Mouse (Mus musculus) adrenal gland, postnatal 10 days (tissue): ENCODE data around the gene Esyt2. TPM values are rescaled to one million over a fixed set of nuclear protein-coding genes. Genes with fewer than 3 reads are reported as not detected.
A peak's percentile ranks its signal among the peaks of the same experiment; 100 is the strongest.
"Not testable (repeated sequence)": the region's sequence is repeated elsewhere in the genome, so short reads cannot be mapped to it uniquely, and the experiment has no call there.

Source experiments
- DNase-seq: peaks from one replicate; pipeline ENCODE4 v3.0.0; 2021; ENCODE audit warnings: mixed read lengths
- long read RNA-seq, 2 experiments: library from polyadenylated mRNA; stranded (forward); transcript quantifications; one replicate each; pipeline ENCODE4 v2.0.0; 2021
- total RNA-seq, 2 experiments: library from RNA; stranded (reverse); gene quantifications; 2 replicates each; pipeline ENCODE4 v1.2.3; 2021

Esyt2 gene
- total RNA-seq: 10 to 100 TPM; 42.2 to 46.8 TPM
- long read RNA-seq, experiment 1, full-length matches to known transcripts: 9 of 25 reads
- long read RNA-seq, experiment 1, partial matches to known transcripts: 9 of 25 reads
- long read RNA-seq, experiment 1, other reads (novel, unspliced or antisense): 7 of 25 reads
- long read RNA-seq, experiment 2, full-length matches to known transcripts: 13 of 16 reads
- long read RNA-seq, experiment 2, partial matches to known transcripts: 1 of 16 reads
- long read RNA-seq, experiment 2, other reads (novel, unspliced or antisense): 2 of 16 reads

DNA sequence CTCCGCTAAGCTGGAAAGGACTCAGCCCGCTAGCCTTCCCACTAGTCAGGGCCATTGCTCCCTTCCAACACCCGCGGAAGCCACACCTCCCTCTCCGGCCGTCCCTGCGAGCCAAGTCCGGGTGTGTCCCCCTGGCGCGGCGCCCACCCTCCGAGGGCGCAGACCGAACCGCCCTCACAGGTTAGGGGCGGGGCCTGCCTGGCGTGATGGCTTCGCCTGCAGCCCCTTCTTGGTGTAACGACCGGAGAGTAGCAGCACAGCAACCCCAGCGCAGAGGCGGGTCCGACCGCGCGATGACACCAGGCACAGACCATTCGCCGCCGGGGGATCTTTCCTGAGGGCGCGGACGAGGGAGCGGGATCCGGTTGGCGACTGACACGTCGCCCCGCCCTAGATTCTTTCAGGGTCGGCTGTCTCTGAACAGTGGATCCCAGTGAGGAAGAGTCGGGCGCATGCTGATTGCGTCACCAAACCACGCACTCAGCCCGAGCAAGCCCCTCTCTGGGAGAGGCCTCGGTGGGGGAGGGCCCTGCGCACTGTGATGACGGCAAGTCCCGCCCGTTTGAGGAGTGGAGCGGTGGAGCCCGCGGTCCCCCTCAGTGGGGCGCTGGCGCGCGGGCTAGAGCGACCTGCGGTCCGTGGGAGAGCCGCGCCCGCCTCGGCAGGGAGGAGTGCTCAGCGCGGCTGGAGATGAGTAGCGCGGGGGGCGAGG lies at the start of gene Esyt2:
Gene Esyt2 (plus strand): TSS at position 544 of the 712 bp plus-strand sequence.
- peak; percentile 100 for DNase-seq

DNA sequence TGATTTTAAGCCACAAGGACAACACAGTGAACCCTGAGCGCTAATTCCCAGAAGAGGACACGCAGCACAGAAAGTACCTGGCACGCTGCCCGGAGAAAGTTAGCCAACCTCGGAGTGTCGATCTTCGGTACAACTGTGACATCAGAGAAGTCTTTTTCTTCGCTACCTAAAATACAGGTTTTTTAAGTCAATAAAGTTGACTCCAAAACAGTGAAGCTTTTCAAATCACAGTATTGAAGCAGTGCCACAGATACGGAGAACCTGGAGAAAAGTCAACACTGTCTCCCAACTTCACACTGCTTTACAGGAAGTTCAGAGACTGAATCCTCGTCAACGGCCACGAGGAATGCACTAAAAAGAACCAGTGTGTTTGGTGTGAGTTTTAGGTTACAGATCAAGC lies 49.4 kb upstream of the Esyt2 start:
- peak; percentile 90 for DNase-seq

DNA sequence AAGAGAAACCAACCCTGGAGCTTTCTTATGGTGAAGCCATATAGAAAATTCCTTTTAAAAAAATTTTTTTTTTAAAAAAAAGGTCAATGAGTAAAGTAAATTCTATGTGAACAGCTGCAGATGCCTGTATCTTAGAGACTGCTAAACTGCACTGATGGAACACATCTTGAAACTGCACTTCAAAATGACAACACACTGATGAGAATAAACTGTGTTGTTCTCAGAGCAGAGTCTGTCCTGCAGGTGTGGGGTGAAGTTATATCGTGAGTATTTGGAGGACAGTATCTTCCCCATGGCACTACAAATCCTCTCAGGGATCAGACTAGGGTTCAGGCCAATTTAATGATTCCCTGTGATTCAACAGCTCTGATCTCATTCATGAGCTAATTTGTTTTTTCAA lies 48.9 kb upstream of the Esyt2 start:
- DNase-seq: no peak

DNA sequence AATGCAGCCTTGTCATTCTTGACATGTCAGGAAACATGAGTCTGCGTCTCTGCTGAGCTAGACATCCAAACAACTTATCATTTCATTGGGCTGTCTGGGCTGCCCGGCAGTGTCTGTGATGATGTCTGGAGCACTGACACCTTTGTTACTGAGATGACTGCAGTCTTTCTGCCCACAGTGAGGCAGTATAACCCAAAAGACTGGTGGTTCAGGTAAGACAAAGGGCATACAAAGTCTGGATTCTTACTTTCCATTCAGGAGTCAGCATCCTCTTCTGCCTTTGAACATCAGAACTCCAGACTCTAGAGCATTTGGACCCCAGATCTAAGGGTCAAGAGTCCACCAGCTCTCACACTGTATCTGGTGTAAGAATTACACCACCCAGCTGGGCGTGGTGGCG lies 45.6 kb upstream of the Esyt2 start:
- DNase-seq: no peak

DNA sequence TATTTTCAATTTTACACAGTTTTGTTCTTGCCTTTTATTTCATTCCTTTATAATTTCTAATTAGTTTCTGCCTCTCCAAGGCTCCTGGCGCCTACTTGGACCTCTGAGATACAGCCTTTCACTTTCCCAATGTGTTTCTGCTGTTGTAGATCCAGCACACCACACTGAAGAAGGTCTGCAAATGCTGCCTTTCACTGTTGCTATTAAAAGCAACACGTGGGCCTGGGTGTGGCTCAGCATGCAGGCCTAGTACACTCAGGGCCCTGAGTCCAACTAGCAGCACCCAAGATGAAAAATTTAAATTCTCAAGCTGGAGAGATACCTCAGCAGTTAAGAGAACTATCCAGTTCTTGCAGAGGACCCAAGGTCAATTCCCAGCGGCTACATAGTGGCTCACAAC lies 44.3 kb upstream of the Esyt2 start:
- DNase-seq: no peak

DNA sequence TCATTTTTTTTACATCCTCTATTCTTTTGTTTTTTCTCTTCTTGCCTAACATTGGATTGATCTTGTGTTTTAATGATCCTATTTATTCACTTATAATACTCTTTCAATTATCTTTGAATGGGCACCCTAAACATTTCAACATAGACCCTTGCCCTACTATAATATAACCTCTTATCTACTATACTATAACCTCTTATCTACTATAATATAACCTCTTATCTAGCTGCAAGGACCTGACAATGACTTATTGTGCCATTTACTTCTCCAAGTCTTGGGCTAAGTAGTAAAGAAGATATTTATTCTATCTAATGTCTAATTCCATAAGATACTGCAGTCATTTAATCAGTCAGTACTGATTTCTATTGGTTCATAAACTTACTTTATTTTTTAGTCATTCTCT lies 42.6 kb upstream of the Esyt2 start:
- no peak for DNase-seq

DNA sequence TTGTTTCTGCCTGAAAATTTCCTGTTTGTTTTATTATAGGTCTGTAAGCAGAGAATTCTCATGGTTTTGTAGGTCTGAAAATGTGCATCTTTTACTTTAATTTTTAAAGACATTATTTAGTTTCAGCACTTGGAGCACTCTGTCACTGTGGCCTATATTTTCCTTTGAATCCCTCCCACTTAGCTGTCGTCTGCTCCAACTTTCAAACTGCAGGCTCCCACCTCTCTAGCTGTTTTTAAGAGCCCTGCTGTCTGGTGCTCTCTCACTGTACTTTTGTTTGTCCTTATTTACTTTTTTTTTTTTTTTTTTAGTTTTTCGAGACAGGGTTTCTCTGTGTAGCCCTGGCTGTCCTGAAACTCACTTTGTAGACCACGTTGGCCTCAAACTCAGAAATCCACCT lies 42.2 kb upstream of the Esyt2 start:
- no peak for DNase-seq

DNA sequence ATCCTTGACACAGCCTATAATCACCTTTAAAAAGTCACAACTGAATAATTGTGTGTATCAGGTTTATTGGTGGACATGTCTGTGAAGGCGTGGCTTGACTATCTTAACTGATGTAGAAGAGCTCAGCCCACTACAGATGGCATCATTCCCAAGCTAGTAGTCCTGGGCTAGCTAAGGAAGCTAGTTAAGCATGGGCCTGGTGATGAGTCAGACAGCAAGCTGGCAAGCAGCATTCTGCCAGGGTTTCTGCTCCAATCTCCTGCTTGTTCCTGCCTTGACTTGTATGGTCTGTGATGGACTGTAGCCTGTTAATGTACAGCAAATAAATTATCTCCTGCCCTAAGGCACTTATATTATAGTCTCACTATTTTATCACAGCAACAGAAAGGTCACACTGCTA lies 36.4 kb upstream of the Esyt2 start:
- no peak for DNase-seq

DNA sequence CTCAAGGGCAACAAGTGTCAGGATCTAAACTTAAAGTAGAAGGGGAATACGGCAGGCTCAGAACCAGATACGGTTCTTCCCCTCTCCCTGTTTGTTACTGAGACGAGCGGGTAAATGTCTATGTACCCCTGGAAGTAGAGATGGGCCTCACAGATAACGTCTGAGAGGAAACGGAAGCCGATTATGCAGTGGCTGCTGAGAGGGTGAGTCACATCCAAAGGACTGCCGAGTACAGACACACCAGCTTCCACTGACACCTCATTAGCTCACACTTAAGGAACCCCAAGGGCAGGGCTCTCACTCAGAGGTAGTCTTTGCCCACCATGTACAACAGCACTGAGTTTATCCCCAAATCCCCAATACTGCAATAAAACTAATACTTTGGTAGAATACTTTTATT lies 26.3 kb upstream of the Esyt2 start:
- DNase-seq: no peak

DNA sequence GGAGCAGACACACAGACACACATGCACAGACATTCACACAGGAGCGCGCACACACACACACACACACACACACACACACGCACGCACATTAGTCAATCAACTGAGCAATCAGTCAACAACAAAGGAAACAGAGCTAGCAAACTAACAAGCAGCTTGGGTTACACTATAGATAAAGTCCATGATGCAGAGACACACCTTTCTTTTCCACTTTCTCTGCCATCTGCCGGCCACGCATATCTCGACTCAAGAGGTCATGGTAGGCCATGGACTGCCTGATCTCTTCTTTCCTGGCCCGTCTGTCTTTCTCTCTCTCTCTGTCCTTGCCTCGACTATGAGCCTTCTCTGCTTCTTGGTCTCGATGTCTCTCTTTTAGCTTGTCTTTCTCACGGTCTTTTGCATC lies 25.4 kb upstream of the Esyt2 start:
- no peak for DNase-seq

DNA sequence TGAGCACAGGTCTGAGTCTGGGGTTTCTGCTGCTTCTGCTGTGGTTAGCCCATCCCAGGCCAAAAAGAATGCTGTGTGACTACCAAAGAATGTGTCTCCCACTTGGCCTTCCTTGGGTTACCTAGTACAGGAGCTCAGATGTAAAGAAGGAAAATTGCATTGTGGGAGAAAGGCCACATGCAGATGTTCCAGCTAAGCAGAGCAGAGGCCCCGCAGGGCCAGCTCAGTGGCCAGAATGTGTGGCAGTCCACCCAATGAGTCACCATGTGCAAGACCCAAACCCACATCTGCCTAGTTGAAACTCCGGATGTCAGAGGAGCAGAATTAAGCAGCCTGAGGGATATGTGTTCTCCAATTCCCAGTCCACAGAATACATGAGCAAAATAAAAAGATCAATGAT lies 22.7 kb upstream of the Esyt2 start:
- no peak for DNase-seq

DNA sequence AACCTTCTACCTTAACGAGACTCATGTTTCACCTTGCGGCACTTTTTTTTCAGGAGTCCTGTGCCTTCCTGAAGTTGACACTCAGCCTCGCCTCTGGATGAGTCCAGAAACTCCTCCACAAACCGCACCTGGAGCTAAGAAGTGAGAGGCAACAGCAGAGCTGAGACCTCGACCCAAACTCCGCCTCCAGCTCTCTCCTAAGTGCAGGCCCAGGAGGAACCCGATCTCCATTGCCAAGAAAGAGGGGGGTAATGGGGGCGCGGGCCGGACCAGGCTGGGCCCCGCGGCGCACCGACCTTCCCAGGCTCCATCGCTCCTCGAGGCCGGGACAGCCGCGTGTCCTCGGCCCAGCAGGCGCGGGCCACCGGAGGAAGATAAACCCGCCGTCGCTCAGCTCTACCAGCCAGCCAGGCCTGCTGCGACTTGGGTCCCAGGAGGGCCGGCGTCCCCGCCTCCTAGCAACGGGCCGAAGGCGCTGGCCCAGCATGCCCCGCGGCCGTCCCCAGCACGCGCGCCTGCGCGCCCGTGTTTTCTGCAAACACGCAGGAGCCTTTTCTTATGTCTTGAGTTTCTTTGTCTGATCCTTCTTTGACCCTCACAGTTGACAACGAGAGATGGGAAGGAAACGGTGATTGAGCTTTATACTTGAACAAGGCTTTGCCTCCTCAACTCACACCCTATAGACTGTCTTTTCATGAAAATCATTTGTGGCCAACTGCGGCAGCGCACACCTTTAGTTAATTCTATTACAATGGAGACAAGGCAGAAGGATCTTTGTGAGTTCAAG lies 18.2 kb upstream of the Esyt2 start, which contains the start of gene Wdr60:
Gene Wdr60 (minus strand): TSS at position 468 of the 787 bp plus-strand sequence.
- peak; percentile 94 for DNase-seq

DNA sequence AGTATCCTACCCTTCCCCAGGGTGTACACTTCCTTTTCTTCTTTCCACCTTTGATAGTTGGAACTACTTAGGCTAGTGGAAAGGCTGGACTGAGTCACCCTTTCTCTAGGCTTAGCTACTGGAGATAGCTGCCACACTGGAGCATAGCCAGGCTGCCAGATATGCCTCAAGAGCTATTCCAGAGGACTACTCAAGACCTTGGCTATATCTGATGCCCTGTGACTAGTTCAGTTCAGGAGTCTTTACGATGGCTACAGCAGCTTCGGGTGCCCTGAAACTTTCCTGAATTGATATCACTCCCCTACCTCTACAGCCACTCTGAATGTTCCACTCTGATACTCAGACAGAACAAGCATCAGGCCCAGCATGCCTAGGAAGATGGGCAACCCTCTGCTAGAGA lies 16.2 kb upstream of the Esyt2 start:
- no peak for DNase-seq

DNA sequence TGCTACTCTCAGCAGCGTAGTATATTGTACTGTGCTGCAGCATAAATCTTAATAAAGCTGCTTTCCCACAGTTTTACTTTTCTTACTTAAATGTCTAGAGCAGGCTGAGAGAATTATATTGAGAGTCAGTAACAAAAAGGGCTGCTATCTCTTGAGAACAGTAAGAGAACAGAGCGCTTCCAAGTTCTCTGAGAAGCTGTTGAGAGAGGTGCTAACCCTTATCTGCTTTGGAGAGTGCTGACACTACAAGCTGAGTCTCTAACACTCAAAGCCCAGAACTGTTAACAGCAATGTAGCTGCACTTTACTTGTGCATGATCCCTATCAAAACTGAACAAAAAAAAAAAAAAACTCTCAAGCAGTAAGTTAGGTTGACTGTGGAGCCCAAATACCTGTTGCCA lies 15.7 kb upstream of the Esyt2 start:
- DNase-seq: no peak

DNA sequence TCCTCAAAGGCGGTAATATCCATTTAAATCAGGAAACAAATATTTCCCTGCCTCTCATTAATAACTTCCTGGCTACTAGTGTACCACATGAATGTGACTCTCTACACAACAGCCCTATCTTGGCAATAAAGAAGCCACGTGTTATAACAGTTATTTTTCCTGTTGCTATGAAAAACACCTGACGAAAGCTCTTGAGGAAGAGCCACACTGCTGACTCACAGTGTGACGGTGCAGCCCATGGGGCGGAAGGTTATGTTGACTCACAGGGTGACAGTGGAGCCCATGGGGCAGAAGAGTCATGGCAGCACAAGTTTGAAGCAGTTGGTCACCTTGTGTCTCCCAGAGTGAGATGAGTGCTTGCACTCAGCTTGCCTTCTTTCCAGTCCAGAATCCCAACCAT lies 11.5 kb upstream of the Esyt2 start:
- DNase-seq: no peak

DNA sequence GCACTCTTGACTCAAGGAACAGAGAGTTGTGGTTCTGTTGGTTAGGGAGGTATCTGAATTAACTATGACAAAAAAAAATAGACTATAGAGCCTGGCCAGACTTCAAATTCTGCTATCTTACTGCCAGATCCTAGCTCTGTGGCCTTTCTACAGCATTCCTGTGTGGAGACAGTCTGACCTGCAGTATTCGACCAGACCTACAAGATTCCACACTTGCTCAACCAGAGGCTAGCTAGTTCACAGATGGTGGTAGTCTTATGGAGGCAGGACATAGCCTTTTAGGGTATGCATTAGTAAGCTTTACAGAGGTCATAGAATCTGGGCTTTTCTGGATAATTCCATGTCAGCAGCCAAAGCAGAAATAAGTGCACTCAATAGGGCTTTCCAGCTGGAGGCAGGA lies 10.5 kb upstream of the Esyt2 start:
- no peak for DNase-seq

DNA sequence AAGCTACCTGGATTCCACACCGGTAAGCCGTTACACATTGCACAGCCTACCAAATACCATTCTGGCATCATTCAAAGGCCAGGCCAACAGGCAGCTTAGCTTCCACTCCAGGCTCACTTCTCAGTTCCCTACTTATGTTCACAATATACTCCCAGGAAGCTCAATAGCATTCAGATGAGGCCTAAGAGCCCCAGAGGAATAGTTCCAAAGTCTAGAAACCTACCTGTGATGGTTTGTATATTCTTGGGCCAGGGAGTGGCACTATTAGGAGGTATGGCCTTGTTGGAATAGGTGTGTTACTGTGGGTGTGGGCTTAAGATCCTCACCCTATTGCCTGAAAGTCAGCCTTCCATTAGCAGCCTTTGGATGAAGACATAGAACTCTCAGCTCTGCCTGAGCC lies 9.9 kb upstream of the Esyt2 start:
- no peak for DNase-seq

DNA sequence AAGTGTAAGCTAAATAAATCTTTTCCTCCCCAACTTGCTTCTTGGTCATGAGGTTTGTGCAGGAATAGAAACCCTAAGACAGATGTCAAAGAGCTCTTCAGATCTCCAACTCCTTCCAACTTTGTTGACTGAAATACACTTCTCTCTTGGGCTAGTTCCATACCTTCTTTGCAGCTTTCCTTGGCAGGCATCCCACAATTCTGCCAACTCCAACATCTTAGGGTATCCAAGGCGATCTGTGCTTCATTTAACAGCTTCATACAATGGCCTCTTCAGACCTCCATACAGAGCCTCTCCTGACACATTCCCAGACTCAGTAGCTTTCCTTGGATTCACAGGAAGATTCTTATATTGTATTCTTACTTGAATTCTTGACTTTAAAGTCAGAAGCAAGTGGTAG lies 7.3 kb upstream of the Esyt2 start:
- no peak for DNase-seq

DNA sequence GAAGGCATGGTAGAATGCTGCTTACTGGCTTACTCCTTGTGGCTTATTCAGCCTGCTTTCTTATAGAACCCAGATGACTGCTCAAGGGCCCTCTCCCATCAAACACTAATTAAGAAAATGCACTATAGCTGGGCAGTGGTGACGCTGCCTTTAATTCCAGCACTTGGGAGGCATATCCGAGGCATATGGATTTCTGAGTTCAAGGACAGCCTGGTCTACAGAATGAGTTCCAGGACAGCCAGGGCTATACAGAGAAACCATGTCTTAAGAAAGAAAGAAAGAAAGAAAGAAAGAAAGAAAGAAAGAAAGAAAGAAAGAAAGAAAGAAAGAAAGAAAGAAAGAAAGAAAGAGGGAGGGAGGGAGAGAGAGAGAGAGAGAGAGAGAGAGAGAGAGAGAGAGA lies 5.9 kb upstream of the Esyt2 start, which contains the start of gene Gm11027:
Gene Gm11027 (plus strand): TSS at position 301 of the 400 bp plus-strand sequence.
- DNase-seq: not testable (repeated sequence)

DNA sequence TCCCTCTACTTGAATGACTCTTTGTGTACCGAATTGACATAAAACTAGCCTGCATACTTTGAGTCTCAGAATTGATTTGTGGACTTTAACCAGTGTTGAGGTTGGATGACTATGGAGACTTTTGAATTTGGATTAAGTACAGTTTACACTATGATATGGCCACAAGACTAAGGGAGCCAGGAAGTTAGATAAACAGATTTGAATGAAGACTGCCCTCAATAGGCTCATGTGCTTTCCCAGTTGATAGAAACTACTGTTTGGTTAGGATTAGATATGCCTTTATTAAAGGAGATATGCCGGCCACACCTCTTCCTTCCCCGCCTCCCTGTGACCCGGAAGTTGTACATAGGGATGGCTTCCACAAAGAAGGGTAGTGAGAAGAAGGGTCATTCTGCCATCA lies 5.4 kb upstream of the Esyt2 start:
- DNase-seq: no peak

DNA sequence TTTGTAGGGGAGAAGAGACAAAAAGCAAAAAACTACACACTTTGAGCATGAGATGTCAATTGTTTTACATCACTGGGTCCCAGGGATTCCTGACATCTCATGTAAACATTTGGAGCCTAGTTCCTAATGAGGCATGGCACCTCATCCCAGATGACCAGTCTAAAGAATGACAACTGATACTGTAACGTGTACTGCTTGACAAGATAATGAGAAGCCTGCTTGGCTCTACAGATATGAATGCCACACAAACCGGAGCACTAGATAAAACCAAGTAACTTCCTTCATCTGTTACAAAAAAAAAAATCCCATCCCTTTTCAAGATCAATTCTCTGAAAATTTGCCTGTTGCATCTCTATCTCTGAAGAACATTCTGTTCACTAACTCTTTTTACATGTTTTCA lies 4.0 kb upstream of the Esyt2 start:
- no peak for DNase-seq

DNA sequence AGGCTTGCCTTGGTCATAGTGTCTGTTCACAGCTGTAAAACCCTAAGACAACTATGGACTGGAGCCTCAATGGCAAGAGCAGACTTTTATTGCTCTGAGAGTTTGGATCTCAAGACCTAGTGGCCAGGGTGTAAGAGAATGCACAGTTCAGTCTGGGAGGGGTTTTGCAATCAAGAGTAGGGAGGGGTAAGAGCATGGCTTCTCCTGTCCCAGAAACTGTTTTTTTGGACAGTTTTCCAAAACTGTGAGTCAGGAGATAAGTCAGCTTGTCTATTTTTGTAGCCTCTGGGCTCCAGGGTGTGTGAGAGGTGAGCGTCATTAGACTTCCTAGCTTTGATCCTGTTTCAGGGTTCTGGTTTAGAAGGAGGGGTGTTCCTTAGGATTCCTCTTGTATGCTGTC lies 2.5 kb upstream of the Esyt2 start:
- no peak for DNase-seq

DNA sequence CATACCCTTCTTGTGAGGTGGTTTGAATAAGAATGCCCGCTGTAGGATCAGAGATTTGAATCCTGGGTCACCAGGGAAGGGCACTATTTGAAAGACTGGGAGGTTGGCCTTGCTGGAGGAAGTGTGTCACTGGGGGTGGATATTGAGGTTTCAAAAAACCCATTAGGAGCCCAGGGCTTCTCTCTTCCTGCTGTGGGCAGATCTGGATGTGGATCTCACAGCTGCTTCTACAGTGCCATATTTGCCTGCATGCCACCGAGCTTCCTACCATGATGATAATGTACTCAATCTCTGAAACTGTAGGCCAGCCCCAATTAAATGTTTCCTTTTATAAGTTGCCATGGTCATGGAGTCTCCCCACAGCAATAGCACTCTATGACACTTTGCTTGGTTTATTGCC lies 1.8 kb upstream of the Esyt2 start:
- DNase-seq: no peak
